Mouse (Mus musculus): ENCODE data around the gene Auh.

DNA sequence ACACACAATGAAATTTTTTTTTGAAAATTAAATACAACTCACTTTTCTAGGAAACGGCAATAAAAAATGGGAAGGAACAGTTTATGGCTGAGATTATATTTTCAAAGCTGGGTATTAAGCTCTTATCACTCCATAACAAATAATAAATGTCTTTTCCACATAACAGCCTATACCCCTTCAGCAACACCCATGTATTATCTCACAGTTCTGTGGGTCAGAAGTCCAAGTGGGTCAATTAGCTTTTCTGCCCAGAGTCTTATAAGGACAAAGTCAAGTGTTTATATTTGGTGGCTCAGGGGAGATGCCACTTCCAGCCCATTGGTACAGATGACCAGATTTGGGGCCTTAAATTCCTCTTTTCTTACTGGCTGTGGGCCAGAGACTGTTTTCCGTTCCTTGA lies 129.4 kb downstream of the Auh start:
- TF ChIP-seq CTCF (IDR thresholded peaks at IDR 0.05; ENCODE audit: extremely low read depth, insufficient read depth, low read length) (no peak), POLR2A (IDR thresholded peaks at IDR 0.05; ENCODE audit: extremely low read depth, insufficient read depth, low read length) (no peak)
